10 mouse cellular contexts compared by ENCODE assay signal in the genomic region with DNA sequence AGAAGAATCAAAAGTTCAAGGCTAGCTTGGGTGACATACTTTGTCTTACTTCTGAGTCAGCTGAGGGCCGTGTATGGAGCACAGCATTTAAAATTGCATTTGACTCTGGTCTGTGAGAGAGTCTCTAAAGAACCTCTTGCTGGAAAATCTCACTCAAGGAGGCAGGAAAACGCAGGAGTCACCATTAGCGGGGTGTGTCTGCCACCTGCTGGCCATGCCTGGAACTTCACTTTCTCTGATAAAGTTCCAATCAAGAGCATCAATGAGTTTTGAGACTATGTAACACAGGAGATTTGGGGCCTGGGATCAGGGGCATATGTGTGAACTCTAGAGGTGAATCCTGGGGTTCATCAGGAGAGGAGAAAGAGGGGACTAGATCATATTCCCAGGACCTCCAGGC.
DNase-seq lines count a peak whose midpoint lies in the region; ATAC-seq and TF ChIP-seq lines count a peak whose summit lies in the region.
"Had no signal": no experiment of that assay in that cellular context is flagged by ENCODE, and none has a peak within 500 bp of the region (broad histone marks: within the 10 kb centered on the region; RNA-seq: fewer than 3 reads in every experiment).

No protein-coding gene starts in this region.

- no peak overlapping the region for H3K27ac ChIP-seq in midbrain, embryonic 11.5 days (ENCODE audit: low read depth, low read length)
- no peak overlapping the region for H3K27ac ChIP-seq in midbrain, embryonic 15.5 days
- no peak overlapping the region for H3K27ac ChIP-seq in cortical plate, adult 2 months (ENCODE audit: insufficient read depth, low read length)
- H3K27ac ChIP-seq in liver, embryonic 11.5 days (ENCODE audit: low read depth, low read length), result no peak overlapping the region
- H3K27ac ChIP-seq: heart, embryonic 15.5 days; stomach, embryonic 15.5 days had no signal

- no peaks in the 10 kb centered on the region for H3K9me3 ChIP-seq in midbrain, embryonic 11.5 days (ENCODE audit: control insufficient read depth, low read length)
- no peaks in the 10 kb centered on the region for H3K9me3 ChIP-seq in midbrain, embryonic 15.5 days
- peaks cover 4% of the 10 kb centered on the region; the same call in 1 of the 2 replicates for H3K9me3 ChIP-seq in liver, embryonic 11.5 days (ENCODE audit: control insufficient read depth, low read length)
- H3K9me3 ChIP-seq: heart, embryonic 15.5 days; stomach, embryonic 15.5 days had no signal

- no peaks in the 10 kb centered on the region for H3K27me3 ChIP-seq in midbrain, embryonic 11.5 days (ENCODE audit: control insufficient read depth, insufficient read depth, low read length)
- no peaks in the 10 kb centered on the region for H3K27me3 ChIP-seq in midbrain, embryonic 15.5 days (replicated peaks)
- H3K27me3 ChIP-seq in liver, embryonic 11.5 days (replicated peaks; ENCODE audit: control insufficient read depth, insufficient read depth, low read length), result no peaks in the 10 kb centered on the region
- H3K27me3 ChIP-seq: heart, embryonic 15.5 days; stomach, embryonic 15.5 days had no signal

- DNase-seq in midbrain, embryonic 11.5 days (ENCODE audit: low spot score, missing footprints), result peak; percentile 97
- peak; percentile 60 to 87 for DNase-seq in adrenal gland, adult (ENCODE audit: inconsistent age in 2 of 2, low spot score in 1 of 2)
- peak; percentile 62 for DNase-seq in induced T-regulatory cell, adult 2 months (ENCODE audit: low read depth)
- DNase-seq in liver, embryonic 11.5 days (ENCODE audit: low spot score), result peak; percentile 42
- DNase-seq in right cerebral cortex, adult 2 months (ENCODE audit: low spot score in 2 of 2), result peak; percentile 86 to 87

- no peaks in the 10 kb centered on the region for H3K4me1 ChIP-seq in midbrain, embryonic 11.5 days (ENCODE audit: control insufficient read depth, insufficient read depth, low read length)
- no peaks in the 10 kb centered on the region for H3K4me1 ChIP-seq in midbrain, embryonic 15.5 days
- H3K4me1 ChIP-seq in cortical plate, adult 2 months (ENCODE audit: control insufficient read depth, insufficient read depth, low read length), result no peaks in the 10 kb centered on the region
- H3K4me1 ChIP-seq in liver, embryonic 11.5 days (replicated peaks; ENCODE audit: control insufficient read depth, insufficient read depth, low read length), result no peaks in the 10 kb centered on the region
- H3K4me1 ChIP-seq: stomach, embryonic 15.5 days had no signal

- no peak for TF ChIP-seq POLR2A in cortical plate, adult 2 months (IDR thresholded peaks at IDR 0.05; ENCODE audit: extremely low read depth, insufficient read depth, low read length)

- no peak overlapping the region for H3K4me2 ChIP-seq in midbrain, embryonic 11.5 days
- no peak overlapping the region for H3K4me2 ChIP-seq in midbrain, embryonic 15.5 days
- no peak overlapping the region for H3K4me2 ChIP-seq in liver, embryonic 11.5 days
- H3K4me2 ChIP-seq: heart, embryonic 15.5 days; stomach, embryonic 15.5 days had no signal

- 3% methylated on average over 3 of the region's 3 CpGs for WGBS in midbrain, embryonic 11.5 days
- 4% methylated on average over 3 of the region's 3 CpGs for WGBS in midbrain, embryonic 15.5 days
- WGBS in liver, embryonic 11.5 days, result 3% methylated on average over 3 of the region's 3 CpGs

- no peaks in the 10 kb centered on the region for H3K36me3 ChIP-seq in midbrain, embryonic 11.5 days (ENCODE audit: control insufficient read depth, insufficient read depth, low read length)
- H3K36me3 ChIP-seq in midbrain, embryonic 15.5 days (replicated peaks), result no peaks in the 10 kb centered on the region
- H3K36me3 ChIP-seq in liver, embryonic 11.5 days (ENCODE audit: control insufficient read depth, insufficient read depth, low read length), result no peaks in the 10 kb centered on the region
- H3K36me3 ChIP-seq: heart, embryonic 15.5 days; stomach, embryonic 15.5 days had no signal

- TF ChIP-seq CTCF in cortical plate, adult 2 months (IDR thresholded peaks at IDR 0.05; ENCODE audit: extremely low read depth, insufficient read depth, low read length), result peak; percentile 95

- no peak for ATAC-seq in midbrain, embryonic 11.5 days (ENCODE audit: low FRiP score)
- no peak for ATAC-seq in midbrain, embryonic 15.5 days (replicated peaks)
- ATAC-seq in liver, embryonic 11.5 days (replicated peaks; ENCODE audit: low FRiP score), result no peak
- no peak for ATAC-seq in activated CD4-positive, CD25-positive, alpha-beta regulatory T cell, adult 4 months

- H3K9ac ChIP-seq in midbrain, embryonic 11.5 days (ENCODE audit: low read length), result no peak overlapping the region
- no peak overlapping the region for H3K9ac ChIP-seq in midbrain, embryonic 15.5 days
- no peak overlapping the region for H3K9ac ChIP-seq in liver, embryonic 11.5 days (ENCODE audit: low read depth, low read length)
- H3K9ac ChIP-seq: heart, embryonic 15.5 days; stomach, embryonic 15.5 days had no signal

- H3K4me3 ChIP-seq in midbrain, embryonic 11.5 days (ENCODE audit: low read depth, low read length), result no peak overlapping the region
- H3K4me3 ChIP-seq in midbrain, embryonic 15.5 days, result no peak overlapping the region
- H3K4me3 ChIP-seq in cortical plate, adult 2 months (ENCODE audit: insufficient read depth, low read length), result no peak overlapping the region
- H3K4me3 ChIP-seq in liver, embryonic 11.5 days (ENCODE audit: low read depth, low read length), result no peak overlapping the region
- H3K4me3 ChIP-seq: heart, embryonic 15.5 days; stomach, embryonic 15.5 days had no signal

Comparison
In these comparisons a context has a peak if more than half of its experiments do, and no peak if none do; other contexts are left out.
1. DNase-seq: peak in every context shown above with its lines; median percentile 97 in midbrain, embryonic 11.5 days; 86 in right cerebral cortex, adult 2 months; 74 in adrenal gland, adult; 62 in induced T-regulatory cell, adult 2 months; 42 in liver, embryonic 11.5 days.